In genomic region chr5:137631591-137631990, GRCm38 (mm10) we compare ENCODE assay signal across 8 mouse cellular contexts. TPM values are rescaled to one million over a fixed set of nuclear protein-coding genes. Genes with fewer than 3 reads are reported as not detected.
DNase-seq lines count a peak whose midpoint lies in the region; ATAC-seq and TF ChIP-seq lines count a peak whose summit lies in the region.

No protein-coding gene starts in this region.

- H3K36me3 ChIP-seq in kidney, embryonic 15.5 days = peaks cover 42% of the 10 kb centered on the region
- peaks cover 2 to 24% of the 10 kb centered on the region in 2 experiments for H3K36me3 ChIP-seq in MEL (ENCODE audit: control insufficient read depth in 1 of 2, insufficient read depth in 2 of 2, low read length in 2 of 2)
- H3K36me3 ChIP-seq in hindbrain, embryonic 13.5 days = peaks cover 26% of the 10 kb centered on the region
- H3K36me3 ChIP-seq in midbrain, embryonic 13.5 days = peaks cover 30% of the 10 kb centered on the region

- H3K4me2 ChIP-seq in kidney, embryonic 15.5 days = peak overlapping the region; percentile 76
- peak overlapping the region; percentile 84 for H3K4me2 ChIP-seq in hindbrain, embryonic 13.5 days
- peak overlapping the region; percentile 91 for H3K4me2 ChIP-seq in midbrain, embryonic 13.5 days (replicated peaks)

- no peak for ATAC-seq in kidney, embryonic 15.5 days (replicated peaks; ENCODE audit: low FRiP score)
- no peak for ATAC-seq in hindbrain, embryonic 13.5 days (ENCODE audit: low FRiP score)
- no peak for ATAC-seq in midbrain, embryonic 13.5 days
- ATAC-seq in monocyte, adult 5-6 weeks (replicated peaks; ENCODE audit: insufficient number of reproducible peaks, low FRiP score, low TSS enrichment, poor library complexity, severe bottlenecking) = no peak

- no peak for TF ChIP-seq RAD21 in MEL (IDR thresholded peaks at IDR 0.05; ENCODE audit: low read depth, low read length)

- H3K4me1 ChIP-seq in kidney, embryonic 15.5 days = peaks cover 56% of the 10 kb centered on the region
- H3K4me1 ChIP-seq in MEL (ENCODE audit: control insufficient read depth in 1 of 2, insufficient read depth in 2 of 2, low read length in 2 of 2) = peaks cover 3 to 30% of the 10 kb centered on the region in 2 experiments
- H3K4me1 ChIP-seq in hindbrain, embryonic 13.5 days (replicated peaks) = peaks cover 58% of the 10 kb centered on the region
- H3K4me1 ChIP-seq in midbrain, embryonic 13.5 days (replicated peaks) = peaks cover 55% of the 10 kb centered on the region

- TF ChIP-seq POLR2A in MEL (IDR thresholded peaks at IDR 0.05; ENCODE audit: control insufficient read depth in 1 of 2, insufficient read depth in 1 of 2, low read depth in 1 of 2, low read length in 2 of 2, poor library complexity in 1 of 2) = no peak

- TF ChIP-seq EP300 in MEL (IDR thresholded peaks at IDR 0.05; ENCODE audit: low read depth in 1 of 2, low read length in 2 of 2) = 0 out of 4 replicates have a peak, but pooled peaks of 1 of the 2 experiments have one; percentile 2

- WGBS in kidney, embryonic 15.5 days = 56% methylated on average over 4 of the region's 4 CpGs
- 76% methylated on average over 4 of the region's 4 CpGs for WGBS in hindbrain, embryonic 13.5 days
- WGBS in midbrain, embryonic 13.5 days = 79% methylated on average over 4 of the region's 4 CpGs

- no peak for DNase-seq in kidney, adult 18-20 months
- no peak for DNase-seq in MEL (ENCODE audit: low read depth, low spot score)
- no peak for DNase-seq in cerebellum, adult 9-11 months
- no peak for DNase-seq in gastrocnemius, adult 18-20 months (ENCODE audit: low spot score)

- H3K27me3 ChIP-seq in kidney, embryonic 15.5 days = no peaks in the 10 kb centered on the region
- no peaks in the 10 kb centered on the region for H3K27me3 ChIP-seq in MEL (ENCODE audit: control insufficient read depth in 1 of 2, insufficient read depth in 2 of 2, low read length in 2 of 2)
- H3K27me3 ChIP-seq in hindbrain, embryonic 13.5 days = no peaks in the 10 kb centered on the region
- no peaks in the 10 kb centered on the region for H3K27me3 ChIP-seq in midbrain, embryonic 13.5 days

- H3K79me2 ChIP-seq in MEL (ENCODE audit: control insufficient read depth, insufficient read depth, low read length, poor library complexity) = peaks cover 28% of the 10 kb centered on the region

- H3K9ac ChIP-seq in kidney, embryonic 15.5 days = peak overlapping the region; percentile 80; the same call in 1 of the 2 replicates
- peak overlapping the region; percentile 52 for H3K9ac ChIP-seq in MEL (ENCODE audit: control insufficient read depth, low read depth, low read length, poor library complexity, severe bottlenecking)
- peak overlapping the region; percentile 82 for H3K9ac ChIP-seq in hindbrain, embryonic 13.5 days
- H3K9ac ChIP-seq in midbrain, embryonic 13.5 days (replicated peaks) = peak overlapping the region; percentile 89

- peak overlapping the region; percentile 99 for H3K27ac ChIP-seq in kidney, embryonic 15.5 days
- peak overlapping the region; percentile 55 for H3K27ac ChIP-seq in MEL (ENCODE audit: control insufficient read depth, low read depth, low read length)
- H3K27ac ChIP-seq in hindbrain, embryonic 13.5 days = peak overlapping the region; percentile 46
- peak overlapping the region; percentile 30; the same call in 1 of the 2 replicates for H3K27ac ChIP-seq in midbrain, embryonic 13.5 days

- no peak for TF ChIP-seq CTCF in MEL (IDR thresholded peaks at IDR 0.05 in 2 of 3, conservative IDR thresholded peaks at IDR 0.05 in 1 of 3; ENCODE audit: control insufficient read depth in 1 of 3, insufficient read depth in 1 of 3, low read depth in 2 of 3, low read length in 3 of 3, poor library complexity in 1 of 3, severe bottlenecking in 1 of 3)

- no peaks in the 10 kb centered on the region for H3K9me3 ChIP-seq in kidney, embryonic 15.5 days (replicated peaks)
- no peaks in the 10 kb centered on the region for H3K9me3 ChIP-seq in MEL (replicated peaks; ENCODE audit: insufficient read depth, low read length)
- H3K9me3 ChIP-seq in hindbrain, embryonic 13.5 days = no peaks in the 10 kb centered on the region
- H3K9me3 ChIP-seq in midbrain, embryonic 13.5 days = no peaks in the 10 kb centered on the region

- H3K4me3 ChIP-seq in kidney, embryonic 15.5 days (replicated peaks) = peak overlapping the region; percentile 82
- H3K4me3 ChIP-seq in MEL (ENCODE audit: control insufficient read depth in 1 of 2, insufficient read depth in 1 of 2, low read depth in 2 of 2, low read length in 2 of 2) = peak overlapping the region; percentile 2 to 28; a peak in 3 of 4 replicates
- no peak overlapping the region for H3K4me3 ChIP-seq in hindbrain, embryonic 13.5 days
- no peak overlapping the region for H3K4me3 ChIP-seq in midbrain, embryonic 13.5 days (replicated peaks)

TF ChIP-seq in MEL, 35 proteins besides CTCF, POLR2A, EP300 and RAD21 (continues in another document):
- TF ChIP-seq CHD1 (IDR thresholded peaks at IDR 0.05; ENCODE audit: low read depth, low read length) (no peak), E2F4 (IDR thresholded peaks at IDR 0.05; ENCODE audit: borderline replicate concordance, low read depth, low read length) (no peak), POLR2AphosphoS2 (IDR thresholded peaks at IDR 0.05; ENCODE audit: low read length) (no peak), UBTF (IDR thresholded peaks at IDR 0.05; ENCODE audit: borderline replicate concordance, insufficient read depth, low read depth, low read length) (no peak), RCOR1 (IDR thresholded peaks at IDR 0.05; ENCODE audit: low read depth, low read length) (no peak), USF2 (IDR thresholded peaks at IDR 0.05; ENCODE audit: borderline replicate concordance in 1 of 2, insufficient read depth in 1 of 2, low read depth in 1 of 2, low read length in 2 of 2) (no peak), ZNF384 (IDR thresholded peaks at IDR 0.05; ENCODE audit: low read depth, low read length) (no peak), SMC3 (IDR thresholded peaks at IDR 0.05; ENCODE audit: low read depth, low read length) (no peak), MYC (IDR thresholded peaks at IDR 0.05; ENCODE audit: low read depth, low read length) (no peak), ETS1 (IDR thresholded peaks at IDR 0.05; ENCODE audit: low read depth, low read length) (no peak), TBP (IDR thresholded peaks at IDR 0.05; ENCODE audit: low read depth, low read length) (no peak), ZKSCAN1 (IDR thresholded peaks at IDR 0.05; ENCODE audit: low read depth, low read length) (no peak)

RNA-seq across cellular contexts. Expression of gene Gm20605, which starts 2.6 kb away (rescaled TPM):
- 10.4 and 13.1 TPM in 2 replicates for polyA plus RNA-seq in kidney, embryonic 15.5 days (2015; fragmentation: Nextera tagmentation; extraction: Ambion mirVana)
- 2.4 and 2.5 TPM in 2 replicates for total RNA-seq in MEL (2012; rRNA removed)
- 10 to 100 TPM in 1 of 2 experiments, not detected in 1; 12.7 TPM for polyA plus RNA-seq in MEL (2012; ENCODE audit: insufficient read depth in 1 of 2, insufficient read length in 2 of 2, low read depth in 1 of 2, low replicate concordance in 2 of 2, missing spikeins in 1 of 2)
- 7.9 and 8.9 TPM in 2 replicates for polyA plus RNA-seq in hindbrain, embryonic 13.5 days (2015; fragmentation: Nextera tagmentation; extraction: Ambion mirVana)
- polyA plus RNA-seq in midbrain, embryonic 13.5 days (2015; fragmentation: Nextera tagmentation; extraction: Ambion mirVana) = 9.2 and 9.9 TPM in 2 replicates
- total RNA-seq in monocyte, adult 5-6 weeks (2017) = 12.9 to 28.7 TPM (median 25.9 TPM) in 3 replicates
- 1 to 10 TPM; 1.0 to 2.2 TPM for total RNA-seq in gastrocnemius, adult 18-20 months (2021)

RNA-seq across cellular contexts. Expression of gene Lrch4, which starts 2.7 kb away (rescaled TPM):
- 47.4 and 50.6 TPM in 2 replicates for polyA plus RNA-seq in kidney, embryonic 15.5 days (2015; fragmentation: Nextera tagmentation; extraction: Ambion mirVana)
- 9.1 and 9.7 TPM in 2 replicates for total RNA-seq in MEL (2012; rRNA removed)
- polyA plus RNA-seq in MEL (2012; ENCODE audit: insufficient read depth in 1 of 2, insufficient read length in 2 of 2, low read depth in 1 of 2, low replicate concordance in 2 of 2, missing spikeins in 1 of 2) = 100 to 1,000 TPM in 1 of 2 experiments, 10 to 100 TPM in 1; 47.0 to 239 TPM
- 19.9 and 23.4 TPM in 2 replicates for polyA plus RNA-seq in hindbrain, embryonic 13.5 days (2015; fragmentation: Nextera tagmentation; extraction: Ambion mirVana)
- 18.7 and 21.4 TPM in 2 replicates for polyA plus RNA-seq in midbrain, embryonic 13.5 days (2015; fragmentation: Nextera tagmentation; extraction: Ambion mirVana)
- 34.9 to 86.0 TPM (median 77.2 TPM) in 3 replicates for total RNA-seq in monocyte, adult 5-6 weeks (2017)
- 10 to 100 TPM; 15.0 to 18.0 TPM for total RNA-seq in gastrocnemius, adult 18-20 months (2021)

RNA-seq across cellular contexts. Expression of gene Fbxo24, which starts 2.8 kb away (rescaled TPM):
- 0.16 and 0.17 TPM in 2 replicates for polyA plus RNA-seq in kidney, embryonic 15.5 days (2015; fragmentation: Nextera tagmentation; extraction: Ambion mirVana)
- 0.13 and 0.42 TPM in 2 replicates for total RNA-seq in MEL (2012; rRNA removed)
- under 1 TPM in 1 of 2 experiments, not detected in 1; 0.46 TPM for polyA plus RNA-seq in MEL (2012; ENCODE audit: insufficient read depth in 1 of 2, insufficient read length in 2 of 2, low read depth in 1 of 2, low replicate concordance in 2 of 2, missing spikeins in 1 of 2)
- polyA plus RNA-seq in hindbrain, embryonic 13.5 days (2015; fragmentation: Nextera tagmentation; extraction: Ambion mirVana) = 0.17 and 0.21 TPM in 2 replicates
- 0.23 and 0.32 TPM in 2 replicates for polyA plus RNA-seq in midbrain, embryonic 13.5 days (2015; fragmentation: Nextera tagmentation; extraction: Ambion mirVana)
- not detected in 3 replicates for total RNA-seq in monocyte, adult 5-6 weeks (2017)
- under 1 TPM in 1 of 2 experiments, not detected in 1; 0.21 TPM for total RNA-seq in gastrocnemius, adult 18-20 months (2021)

RNA-seq across cellular contexts. Expression of gene Sap25, which starts 9.5 kb away (rescaled TPM):
- polyA plus RNA-seq in kidney, embryonic 15.5 days (2015; fragmentation: Nextera tagmentation; extraction: Ambion mirVana) = 8.2 and 10.5 TPM in 2 replicates
- total RNA-seq in MEL (2012; rRNA removed) = 1.9 and 3.0 TPM in 2 replicates
- polyA plus RNA-seq in MEL (2012; ENCODE audit: insufficient read depth in 1 of 2, insufficient read length in 2 of 2, low read depth in 1 of 2, low replicate concordance in 2 of 2, missing spikeins in 1 of 2) = 10 to 100 TPM in 1 of 2 experiments, not detected in 1; 22.7 TPM
- polyA plus RNA-seq in hindbrain, embryonic 13.5 days (2015; fragmentation: Nextera tagmentation; extraction: Ambion mirVana) = 4.8 and 5.2 TPM in 2 replicates
- polyA plus RNA-seq in midbrain, embryonic 13.5 days (2015; fragmentation: Nextera tagmentation; extraction: Ambion mirVana) = 2.7 and 10.9 TPM in 2 replicates
- total RNA-seq in monocyte, adult 5-6 weeks (2017) = 20.7 to 64.8 TPM (median 21.8 TPM) in 3 replicates
- 1 to 10 TPM; 2.6 to 3.0 TPM for total RNA-seq in gastrocnemius, adult 18-20 months (2021)

RNA-seq across cellular contexts. Expression of gene Irs3, which starts 13.9 kb away (rescaled TPM):
- 0.80 and 0.82 TPM in 2 replicates for polyA plus RNA-seq in kidney, embryonic 15.5 days (2015; fragmentation: Nextera tagmentation; extraction: Ambion mirVana)
- total RNA-seq in MEL (2012; rRNA removed) = 0.10 TPM in 1 of 2 replicates, not detected in the other
- polyA plus RNA-seq in MEL (2012; ENCODE audit: insufficient read depth in 1 of 2, insufficient read length in 2 of 2, low read depth in 1 of 2, low replicate concordance in 2 of 2, missing spikeins in 1 of 2) = not detected
- 0.09 and 0.16 TPM in 2 replicates for polyA plus RNA-seq in hindbrain, embryonic 13.5 days (2015; fragmentation: Nextera tagmentation; extraction: Ambion mirVana)
- polyA plus RNA-seq in midbrain, embryonic 13.5 days (2015; fragmentation: Nextera tagmentation; extraction: Ambion mirVana) = not detected in 2 replicates
- total RNA-seq in monocyte, adult 5-6 weeks (2017) = 0.10 TPM in 1 of 3 replicates, not detected in the others
- total RNA-seq in gastrocnemius, adult 18-20 months (2021) = under 1 TPM; 0.59 to 0.90 TPM

Comparison
In these comparisons a context has a peak if more than half of its experiments do, and no peak if none do; other contexts are left out.
1. H3K27ac ChIP-seq: peak in every context shown above with its lines; median percentile 99 in kidney, embryonic 15.5 days; 55 in MEL; 46 in hindbrain, embryonic 13.5 days; 30 in midbrain, embryonic 13.5 days.
2. H3K4me3 ChIP-seq: peak in kidney, embryonic 15.5 days (single experiment) and MEL (2 of 2); none in hindbrain, embryonic 13.5 days (single experiment) and midbrain, embryonic 13.5 days (single experiment).
3. Peak in every context shown above with its lines, with median percentiles within 50 percentile points of each other: H3K4me2 ChIP-seq and H3K9ac ChIP-seq.